Mouse (Mus musculus): ENCODE results near the gene AI467606.

GRCm38 (mm10) chr7:127133125-127133524, 42.0 kb downstream of the AI467606 start:
- TF ChIP-seq POLR2A (IDR thresholded peaks at IDR 0.05; ENCODE audit: borderline replicate concordance, insufficient read depth, low read length), result no peak
- no peak for TF ChIP-seq CTCF (IDR thresholded peaks at IDR 0.05; ENCODE audit: borderline replicate concordance, insufficient read depth, low read depth, low read length)
